9 mouse cellular contexts compared by ENCODE assay signal in genomic region chr5:132029638-132030037, GRCm38 (mm10).
DNase-seq lines count a peak whose midpoint lies in the region; ATAC-seq lines count a peak whose summit lies in the region.
"Had no signal": no experiment of that assay in that cellular context is flagged by ENCODE, and none has a peak within 500 bp of the region (broad histone marks: within the 10 kb centered on the region; RNA-seq: fewer than 3 reads in every experiment).

No protein-coding gene starts in this region.

- H3K4me3 ChIP-seq in midbrain, embryonic 11.5 days (ENCODE audit: low read depth, low read length): no peak overlapping the region
- no peak overlapping the region for H3K4me3 ChIP-seq in midbrain, embryonic 16.5 days (ENCODE audit: low read depth, low read length)

- DNase-seq in midbrain, embryonic 11.5 days (ENCODE audit: low spot score, missing footprints): peak; percentile 69
- peak; percentile 73 for DNase-seq in left cerebral cortex, adult 11 months (ENCODE audit: low spot score)
- DNase-seq in right cerebral cortex, postnatal 36 days (ENCODE audit: low spot score in 2 of 2): peak; percentile 84 to 89
- DNase-seq in ovary, postnatal 14 days (ENCODE audit: low spot score): no peak
- no peak for DNase-seq in kidney, postnatal 36 days
- DNase-seq in spleen, postnatal 36 days (ENCODE audit: low spot score in 2 of 2): no peak
- DNase-seq: lung, postnatal 14 days had no signal

- peaks cover 6% of the 10 kb centered on the region; the same call in 1 of the 2 replicates for H3K4me1 ChIP-seq in midbrain, embryonic 11.5 days (ENCODE audit: control insufficient read depth, insufficient read depth, low read length)
- peaks cover 22% of the 10 kb centered on the region for H3K4me1 ChIP-seq in midbrain, embryonic 16.5 days (ENCODE audit: control insufficient read depth, insufficient read depth, low read length)

- H3K27ac ChIP-seq in midbrain, embryonic 11.5 days (ENCODE audit: low read depth, low read length): no peak overlapping the region
- no peak overlapping the region for H3K27ac ChIP-seq in midbrain, embryonic 16.5 days (ENCODE audit: low read length)

- no peak overlapping the region for H3K4me2 ChIP-seq in midbrain, embryonic 11.5 days
- H3K4me2 ChIP-seq in midbrain, embryonic 16.5 days (ENCODE audit: low read length): no peak overlapping the region

- ATAC-seq in midbrain, embryonic 11.5 days (ENCODE audit: low FRiP score): no peak
- ATAC-seq in midbrain, embryonic 16.5 days: no peak
- ATAC-seq in frontal cortex, adult (ENCODE audit: low TSS enrichment): peak; percentile 90

- no peak overlapping the region for H3K9ac ChIP-seq in midbrain, embryonic 11.5 days (ENCODE audit: low read length)
- no peak overlapping the region for H3K9ac ChIP-seq in midbrain, embryonic 16.5 days (ENCODE audit: low read depth, low read length)

- H3K36me3 ChIP-seq in midbrain, embryonic 11.5 days (ENCODE audit: control insufficient read depth, insufficient read depth, low read length): no peaks in the 10 kb centered on the region
- no peaks in the 10 kb centered on the region for H3K36me3 ChIP-seq in midbrain, embryonic 16.5 days (ENCODE audit: control insufficient read depth, insufficient read depth, low read length)

- H3K9me3 ChIP-seq in midbrain, embryonic 11.5 days (ENCODE audit: control insufficient read depth, low read length): no peaks in the 10 kb centered on the region
- H3K9me3 ChIP-seq in midbrain, embryonic 16.5 days (replicated peaks; ENCODE audit: control insufficient read depth, low read length, poor library complexity, severe bottlenecking): no peaks in the 10 kb centered on the region

- WGBS in midbrain, embryonic 11.5 days: 80% methylated on average over 11 of the region's 11 CpGs
- 70% methylated on average over 11 of the region's 11 CpGs for WGBS in midbrain, embryonic 16.5 days

- no peaks in the 10 kb centered on the region for H3K27me3 ChIP-seq in midbrain, embryonic 11.5 days (ENCODE audit: control insufficient read depth, insufficient read depth, low read length)
- no peaks in the 10 kb centered on the region for H3K27me3 ChIP-seq in midbrain, embryonic 16.5 days (ENCODE audit: control insufficient read depth, insufficient read depth, low read depth, low read length)

Comparison
In these comparisons a context has a peak if more than half of its experiments do, and no peak if none do; other contexts are left out.
1. DNase-seq: peak in midbrain, embryonic 11.5 days (single experiment), left cerebral cortex, adult 11 months (single experiment) and right cerebral cortex, postnatal 36 days (2 of 2); none in ovary, postnatal 14 days (single experiment), kidney, postnatal 36 days (0 of 2) and spleen, postnatal 36 days (0 of 2).